Mouse (Mus musculus): Measurements from ENCODE around the gene Trit1.
"Not testable (repeated sequence)": the region's sequence is repeated elsewhere in the genome, so short reads cannot be mapped to it uniquely, and the experiment has no call there.

Gene Trit1

GRCm38 (mm10) chr4:122996221-122996617 is 20.2 kb upstream of the Trit1 start:
- in situ Hi-C loops (cut with MboI; ENCODE audit: unreplicated experiment in 2 of 2), result loop anchor here (5.0 to 10.0 kb wide), 2 partner anchors 86 to 1751 kb away; no protein-coding TSS in a partner anchor

- in situ Hi-C loops (cut with MboI; ENCODE audit: unreplicated experiment in 2 of 2), result loop anchor here (5.0 to 10.0 kb wide), 2 partner anchors 86 to 1752 kb away; no protein-coding TSS in a partner anchor
These were observed 19.6 kb upstream of the Trit1 start for GRCm38 (mm10) chr4:122996618-122997381.

- in situ Hi-C loops (cut with MboI; ENCODE audit: unreplicated experiment in 2 of 2), result loop anchor here (5.0 to 10.0 kb wide), 2 partner anchors 84 to 1754 kb away; no protein-coding TSS in a partner anchor
These were observed 17.7 kb upstream of the Trit1 start for GRCm38 (mm10) chr4:122998537-122999262.

GRCm38 (mm10) chr4:122999263-122999691 is 17.1 kb upstream of the Trit1 start:
- in situ Hi-C loops (cut with MboI; ENCODE audit: unreplicated experiment in 2 of 2), result loop anchor here (5.0 to 10.0 kb wide), 2 partner anchors 83 to 1754 kb away; no protein-coding TSS in a partner anchor

- in situ Hi-C loops (cut with MboI; ENCODE audit: unreplicated experiment in 2 of 2), result loop anchor here in 1 of 2 experiments (5.0 kb wide), 1 partner anchor 67 kb away; no protein-coding TSS in a partner anchor
These were observed 16.3 kb upstream of the Trit1 start for GRCm38 (mm10) chr4:123000130-123000529.

GRCm38 (mm10) chr4:123000617-123001342 is 15.6 kb upstream of the Trit1 start:
- in situ Hi-C loops (cut with MboI; ENCODE audit: unreplicated experiment in 2 of 2), result loop anchor here in 1 of 2 experiments (5.0 kb wide), 1 partner anchor 67 kb away; no protein-coding TSS in a partner anchor

GRCm38 (mm10) chr4:123005054-123005966 is 11.1 kb upstream of the Trit1 start:
- in situ Hi-C loops (cut with MboI; ENCODE audit: unreplicated experiment in 2 of 2), result no loop called here

GRCm38 (mm10) chr4:123012501-123012900 is 3.9 kb upstream of the Trit1 start:
- in situ Hi-C loops (cut with MboI; ENCODE audit: unreplicated experiment in 2 of 2), result not testable (repeated sequence)

GRCm38 (mm10) chr4:123013346-123013945 is 3.0 kb upstream of the Trit1 start:
- in situ Hi-C loops (cut with MboI; ENCODE audit: unreplicated experiment in 2 of 2), result no loop called here

- in situ Hi-C loops (cut with MboI; ENCODE audit: unreplicated experiment in 2 of 2), result no loop called here
These were observed 2.4 kb upstream of the Trit1 start for GRCm38 (mm10) chr4:123013949-123014406.

GRCm38 (mm10) chr4:123014501-123015282 is 1.7 kb upstream of the Trit1 start:
- in situ Hi-C loops (cut with MboI; ENCODE audit: unreplicated experiment in 2 of 2), result no loop called here

GRCm38 (mm10) chr4:123021591-123021990 is 5.2 kb downstream of the Trit1 start:
- in situ Hi-C loops (cut with MboI; ENCODE audit: unreplicated experiment in 2 of 2), result no loop called here

GRCm38 (mm10) chr4:123022896-123023295 is 6.5 kb downstream of the Trit1 start:
- in situ Hi-C loops (cut with MboI; ENCODE audit: unreplicated experiment in 2 of 2), result no loop called here

GRCm38 (mm10) chr4:123025418-123025817 is 9.0 kb downstream of the Trit1 start:
- in situ Hi-C loops (cut with MboI; ENCODE audit: unreplicated experiment in 2 of 2), result no loop called here

GRCm38 (mm10) chr4:123026161-123026560 is 9.8 kb downstream of the Trit1 start:
- in situ Hi-C loops (cut with MboI; ENCODE audit: unreplicated experiment in 2 of 2), result no loop called here

- in situ Hi-C loops (cut with MboI; ENCODE audit: unreplicated experiment in 2 of 2), result no loop called here
These were observed 10.2 kb downstream of the Trit1 start for GRCm38 (mm10) chr4:123026597-123026996.

- in situ Hi-C loops (cut with MboI; ENCODE audit: unreplicated experiment in 2 of 2), result no loop called here
These were observed 18.4 kb downstream of the Trit1 start for GRCm38 (mm10) chr4:123034841-123035240.

GRCm38 (mm10) chr4:123035636-123036035 is 19.2 kb downstream of the Trit1 start:
- in situ Hi-C loops (cut with MboI; ENCODE audit: unreplicated experiment in 2 of 2), result no loop called here

All from v-Abl transformed pro-B cells (cell line).